Mouse (Mus musculus) ES-Bruce4 (cell line): ENCODE results near the gene Scamp2.

Experiments
- CTCF ChIP-seq: IDR thresholded peaks from one replicate; pipeline ENCODE4 v1.8.1; 2011; ENCODE audit warnings: low read depth, low read length
- POLR2A ChIP-seq: IDR thresholded peaks from one replicate; pipeline ENCODE4 v1.8.1; 2011; ENCODE audit warnings: low read length; ENCODE audit not compliant: insufficient read depth

DNA sequence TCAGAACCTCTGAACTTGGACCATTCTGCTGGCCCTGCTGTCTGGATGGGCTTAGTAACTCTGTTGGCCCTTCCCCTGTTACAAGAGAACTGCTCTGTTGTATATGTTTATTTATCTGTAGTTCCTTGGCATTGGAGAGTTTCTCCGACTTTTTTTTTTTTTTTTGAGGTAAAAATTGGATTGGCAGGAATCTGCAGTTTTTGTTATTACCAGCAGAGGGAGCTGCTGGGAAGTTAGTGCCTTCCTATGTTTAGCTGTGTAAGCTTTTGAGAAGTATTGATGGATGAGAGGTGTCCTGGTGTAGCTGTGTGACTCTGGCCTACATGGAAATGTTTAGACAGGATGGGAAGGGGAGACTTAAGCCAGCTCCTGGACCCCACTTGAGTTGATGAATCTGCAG is 19.4 kb upstream of the Scamp2 start:
- TF ChIP-seq CTCF (no peak), POLR2A (no peak)
